Mouse (Mus musculus) liver, adult (tissue): Measurements from ENCODE around the gene Acot11.

ENCODE experiments used
- GATA4 ChIP-seq: IDR thresholded peaks from 2 replicates; pipeline ENCODE4 v1.6.1; 2014; ENCODE audit warnings: mild to moderate bottlenecking, low read length; ENCODE audit not compliant: insufficient replicate concordance

The Acot11 gene

DNA sequence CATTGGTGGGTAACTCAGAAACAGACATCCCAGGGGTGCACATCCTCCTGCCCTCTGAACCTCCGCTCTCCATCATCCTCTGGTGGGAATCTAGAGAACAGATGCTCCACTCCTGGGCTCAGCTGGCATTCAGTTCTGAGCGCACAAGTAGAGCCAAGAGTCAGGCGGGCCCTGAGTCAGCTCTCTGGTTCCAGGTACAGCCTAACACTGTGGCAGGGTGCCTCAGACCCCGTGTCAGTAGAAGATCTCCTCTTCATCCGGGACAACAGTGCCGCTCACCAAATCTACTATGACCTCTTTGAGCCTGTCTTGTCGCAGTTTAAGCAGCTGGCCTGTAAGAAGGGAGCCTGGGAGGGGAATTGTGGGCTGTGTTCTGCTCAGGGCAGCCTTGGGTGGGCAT, 58.9 kb downstream of the Acot11 start:
- TF ChIP-seq GATA4, result no peak

DNA sequence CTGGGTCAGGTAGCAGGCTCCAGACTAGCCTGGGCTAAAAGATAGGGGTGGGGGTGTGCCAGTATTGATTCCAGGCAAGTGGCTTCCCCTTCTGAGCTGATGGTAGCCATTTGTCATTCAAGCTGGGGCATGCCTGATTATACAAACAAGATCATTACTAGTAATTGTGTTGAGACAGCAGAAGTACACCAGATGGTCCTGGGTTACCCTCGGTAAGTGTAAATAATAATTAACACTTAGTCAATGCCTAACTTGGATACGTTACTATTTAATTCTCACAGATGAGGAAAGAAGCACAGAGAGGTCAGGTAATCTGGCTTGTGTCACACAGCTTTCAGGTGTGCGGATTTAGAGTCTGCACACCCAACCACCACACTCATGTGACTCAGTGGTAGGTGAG, 66.9 kb downstream of the Acot11 start:
- TF ChIP-seq GATA4, result no peak

DNA sequence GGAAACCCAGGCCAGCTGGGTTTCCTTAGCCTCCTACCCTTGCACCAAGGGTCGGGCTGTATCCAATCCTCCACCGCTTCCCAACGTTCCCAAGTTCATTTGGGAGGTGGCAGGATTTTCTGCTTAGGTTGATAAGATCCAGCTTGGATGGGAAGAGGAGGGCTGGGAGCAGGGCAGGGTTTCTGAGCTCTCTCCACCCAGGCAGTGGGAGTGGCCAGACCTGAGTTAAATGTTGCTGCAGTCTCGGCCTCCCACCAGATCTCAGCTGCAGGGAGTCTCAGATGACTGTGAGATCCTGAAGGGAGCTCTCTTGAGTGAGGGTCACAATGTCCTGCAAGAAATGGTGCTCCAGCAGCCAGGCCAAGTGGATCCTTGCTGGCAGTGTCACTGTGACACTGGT, 71.2 kb downstream of the Acot11 start, which contains the start of gene Fam151a:
TSS of gene Fam151a (plus strand) at position 254 of the 400 bp plus-strand sequence.
- TF ChIP-seq GATA4, result no peak

GRCm38 (mm10) chr4:106730814-106731213, 74.0 kb downstream of the Acot11 start, which contains the start of gene Mroh7:
Gene Mroh7 (minus strand): TSS chr4:106730925.
- no peak for TF ChIP-seq GATA4

DNA sequence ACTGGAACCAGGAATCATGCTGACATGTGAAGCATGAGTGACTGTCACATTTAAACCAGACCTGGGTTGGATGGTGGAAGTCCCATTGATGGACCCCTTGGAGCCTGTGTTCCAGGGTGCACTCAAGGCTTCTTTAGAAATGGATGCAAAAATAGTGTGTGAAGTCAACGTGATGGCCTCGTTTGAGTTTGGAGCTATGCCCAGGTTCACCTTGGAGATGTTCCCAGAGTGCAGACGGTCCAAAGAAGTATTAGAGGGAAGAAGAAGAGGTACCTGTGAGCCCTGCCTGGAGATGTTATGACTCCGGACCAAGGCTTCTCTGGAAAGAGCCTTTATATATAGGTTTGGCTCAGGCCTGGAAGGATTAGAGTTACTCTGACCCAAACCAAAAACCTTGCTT, 84.2 kb downstream of the Acot11 start:
- no peak for TF ChIP-seq GATA4

- TF ChIP-seq GATA4, result no peak
These were observed 91.2 kb downstream of the Acot11 start for GRCm38 (mm10) chr4:106713622-106714021.

DNA sequence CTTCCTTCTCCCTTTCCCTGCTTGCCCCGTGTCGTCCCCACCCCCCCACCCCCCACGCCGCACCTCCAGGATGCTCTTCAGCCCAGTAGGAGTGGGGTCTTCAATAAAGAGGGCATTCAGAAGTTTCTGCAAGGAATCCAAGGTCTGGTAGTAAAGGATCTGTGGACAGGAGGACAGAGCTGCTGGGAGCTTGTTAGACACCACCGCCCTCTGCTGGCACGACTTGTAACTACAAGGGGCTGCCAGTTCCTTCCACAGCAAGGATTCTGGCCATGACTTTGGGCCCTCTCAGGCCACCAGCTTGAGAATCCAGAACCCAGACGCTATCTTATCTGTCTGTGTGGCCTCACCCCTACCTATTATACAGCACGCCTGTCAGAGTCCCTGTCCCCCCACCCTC, 96.4 kb downstream of the Acot11 start:
- TF ChIP-seq GATA4, result no peak

DNA sequence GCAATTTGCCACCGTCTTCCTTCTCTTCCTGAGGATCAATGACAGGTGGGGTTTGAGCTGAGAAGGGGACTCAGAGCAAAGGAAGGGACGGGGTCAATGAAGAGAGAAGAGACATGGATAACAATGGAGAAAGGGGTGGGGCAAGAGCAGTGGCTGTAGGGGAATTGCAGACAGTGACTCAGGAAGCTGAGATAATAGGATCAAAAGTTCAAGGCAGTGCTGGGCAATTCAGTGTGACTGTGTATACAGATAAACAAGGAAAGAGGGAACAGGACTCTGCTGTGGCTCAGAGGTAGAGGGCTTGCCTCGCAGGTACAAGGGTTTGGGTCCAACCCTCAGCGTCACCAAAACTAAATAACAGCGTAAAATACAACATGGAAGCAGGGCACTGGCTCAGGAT, 96.8 kb downstream of the Acot11 start:
- TF ChIP-seq GATA4, result peak; percentile 15; the same call in 1 of the 2 replicates

GRCm38 (mm10) chr4:106705096-106705665, 99.6 kb downstream of the Acot11 start:
- TF ChIP-seq GATA4, result no peak

DNA sequence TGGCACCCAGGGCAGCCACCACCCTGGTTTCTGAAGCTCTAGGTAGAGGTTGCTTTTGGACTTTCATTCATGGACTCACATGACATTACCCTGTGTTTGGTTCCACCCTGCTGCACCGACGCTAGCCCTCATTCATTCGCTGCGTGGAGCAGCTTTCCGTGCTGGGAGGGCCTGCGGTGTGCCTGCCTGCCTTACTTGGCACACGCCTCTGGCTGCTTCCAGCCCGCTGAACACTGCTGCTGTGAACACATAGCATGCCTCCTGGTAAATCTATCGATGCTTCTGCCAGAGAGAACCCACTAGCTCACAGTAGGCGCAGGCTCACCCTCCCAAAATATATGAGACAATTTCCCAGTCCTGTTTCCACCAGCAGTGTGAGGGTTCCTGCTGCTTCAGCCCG, 100.4 kb downstream of the Acot11 start:
- no peak for TF ChIP-seq GATA4

DNA sequence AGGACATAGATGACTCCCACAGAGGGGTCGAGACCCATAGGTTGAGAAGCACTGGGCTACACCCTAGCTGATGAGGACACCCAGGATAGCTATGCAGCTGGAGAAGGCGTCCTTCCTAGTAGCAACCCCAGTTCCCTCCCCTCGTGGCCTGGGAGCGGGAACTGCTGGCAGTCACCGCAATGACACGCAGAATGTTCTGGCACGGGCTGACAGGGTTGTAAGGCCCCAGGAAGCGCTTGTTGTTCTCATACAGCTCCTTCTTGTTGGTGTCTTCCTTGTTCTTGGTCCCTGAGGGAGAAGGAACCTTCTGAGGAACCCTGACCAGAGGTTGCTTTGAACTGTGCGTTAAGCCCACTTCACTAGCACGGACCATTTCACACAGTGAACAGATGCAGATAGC, 100.8 kb downstream of the Acot11 start:
- TF ChIP-seq GATA4, result no peak

GRCm38 (mm10) chr4:106700798-106701197, 104.0 kb downstream of the Acot11 start:
- TF ChIP-seq GATA4, result no peak

- TF ChIP-seq GATA4, result no peak
These were observed 104.8 kb downstream of the Acot11 start for GRCm38 (mm10) chr4:106699989-106700388.
